Mouse (Mus musculus) cerebellum, adult 2 months (tissue): ENCODE measurements around the gene Pid1. TPM values are rescaled to one million over a fixed set of nuclear protein-coding genes. Genes with fewer than 3 reads are reported as not detected.

Source experiments
- DNase-seq, 2 experiments: peaks; one replicate each; pipeline ENCODE4 v3.0.0; 2021
- H3K27ac ChIP-seq: fragments of 200-500 bp; 2 replicates; pipeline ENCODE4 v1.5.1; 2012; ENCODE audit warnings: low read length, control low read depth, inconsistent platforms; ENCODE audit not compliant: insufficient read depth
- H3K27me3 ChIP-seq: fragments of 200-500 bp; 2 replicates; pipeline ENCODE4 v1.6.1; 2012; ENCODE audit warnings: inconsistent platforms, mild to moderate bottlenecking, low read length, moderate library complexity; ENCODE audit not compliant: control insufficient read depth, insufficient read depth
- H3K4me1 ChIP-seq: fragments of 200-500 bp; 2 replicates; pipeline ENCODE4 v1.6.1; 2011; ENCODE audit warnings: low read length; ENCODE audit not compliant: control insufficient read depth, insufficient read depth
- H3K4me3 ChIP-seq: fragments of 200-500 bp; replicated peaks from 2 replicates; pipeline ENCODE3; 2011; ENCODE audit warnings: mild to moderate bottlenecking, low read depth, low read length, control low read depth; ENCODE audit not compliant: insufficient read depth
- CTCF ChIP-seq: fragments of 200-500 bp; IDR thresholded peaks from 2 replicates; pipeline ENCODE4 v1.5.1; 2011; ENCODE audit warnings: low read depth, mild to moderate bottlenecking, control low read depth, low read length, moderate library complexity, borderline replicate concordance; ENCODE audit not compliant: insufficient read depth
- POLR2A ChIP-seq: fragments of 200-500 bp; IDR thresholded peaks from 2 replicates; pipeline ENCODE4 v1.6.1; 2011; ENCODE audit warnings: low read length, control low read depth, borderline replicate concordance; ENCODE audit not compliant: insufficient read depth
- WGBS: fragments of 180-500 bp; shearing (Covaris S2); methylation state at CpG from one replicate; pipeline ENCODE4 v1.1.7; 2018; 5-methylcytosine and 5-hydroxymethylcytosine counted together
- polyA plus RNA-seq: library from polyadenylated mRNA; depleted of rRNA; stranded (reverse); fragments of >200 nt; gene quantifications from 2 replicates; pipeline ENCODE4 v1.2.3, GENCODE M21; 2012

Gene Pid1
- polyA plus RNA-seq, 1 experiment: 26.1 TPM

DNA sequence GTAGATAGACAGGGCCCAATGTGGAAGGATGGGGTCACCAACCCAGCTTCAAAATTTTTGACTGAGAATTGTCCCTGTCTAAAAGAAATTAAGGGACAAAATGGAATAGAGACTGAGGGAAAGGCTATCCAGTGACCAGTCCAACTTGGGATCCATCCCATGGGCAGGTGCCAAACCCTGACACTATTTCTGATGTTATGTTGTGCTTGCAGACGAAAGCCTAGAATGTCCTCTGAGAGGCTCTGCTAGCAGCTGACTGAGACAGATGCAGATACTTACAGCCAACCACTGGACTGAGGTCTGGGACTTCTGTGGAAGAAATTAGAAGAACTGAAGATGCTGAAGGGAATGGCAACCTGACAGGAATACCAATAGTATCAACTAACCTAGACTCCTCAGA is 338.2 kb downstream of the Pid1 start:
- TF ChIP-seq POLR2A (no peak), CTCF (no peak)
- Histone ChIP-seq H3K4me1 (no peaks in the 10 kb centered on the region), H3K27ac (no peak overlapping the region), H3K4me3 (no peak overlapping the region), H3K27me3 (no peaks in the 10 kb centered on the region)
- DNase-seq: no peak
- 42% methylated on average over 1 of the region's 1 CpGs for WGBS

DNA sequence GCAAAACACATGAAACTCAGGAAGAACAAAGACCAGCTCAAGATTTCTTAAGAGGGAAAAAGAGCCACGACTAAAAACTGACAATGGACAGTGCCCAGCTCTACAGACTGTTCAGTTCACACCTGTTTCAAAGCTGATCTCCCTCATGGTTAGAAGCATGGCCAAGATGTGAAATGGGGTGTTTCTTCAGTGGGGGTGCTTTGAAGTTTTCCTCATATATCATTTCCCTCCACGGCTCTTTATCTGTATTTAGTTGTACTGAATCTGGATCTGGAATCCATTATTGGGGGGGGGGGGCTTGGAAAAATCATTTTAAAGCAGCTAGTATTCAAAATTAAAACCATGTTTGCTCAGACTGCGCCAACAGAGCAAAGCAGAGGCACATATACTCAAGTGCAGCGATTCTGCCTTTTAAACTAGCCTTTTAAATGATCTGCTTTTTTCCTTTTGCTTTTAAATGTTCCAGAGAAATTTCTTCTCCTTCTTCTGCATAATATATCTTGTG is 351.1 kb downstream of the Pid1 start:
- 86% methylated on average over 4 of the region's 4 CpGs for WGBS
- no peaks in the 10 kb centered on the region for H3K27me3 ChIP-seq
- no peak overlapping the region for H3K27ac ChIP-seq
- TF ChIP-seq CTCF (no peak), POLR2A (no peak)
- H3K4me1 ChIP-seq: no peaks in the 10 kb centered on the region
- no peak overlapping the region for H3K4me3 ChIP-seq
- DNase-seq: no peak

DNA sequence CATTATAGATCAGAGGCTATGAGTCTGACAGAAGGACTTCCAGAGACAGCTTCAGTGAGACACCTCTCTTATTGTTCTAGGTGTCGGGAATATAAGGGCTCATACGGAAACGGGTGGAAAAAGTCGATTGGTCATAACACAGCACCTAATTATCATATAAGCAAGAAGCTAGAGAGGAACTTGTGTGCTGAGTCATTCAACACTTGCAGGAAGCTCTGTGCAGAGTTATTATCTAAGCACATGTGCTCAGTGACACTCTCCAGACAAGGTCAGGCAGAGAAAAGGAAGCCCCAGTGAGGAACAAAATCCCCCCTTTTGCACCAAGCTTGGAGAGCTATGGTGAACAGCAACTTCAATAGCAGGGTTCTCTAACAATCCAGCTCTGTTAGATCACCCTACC is 361.4 kb downstream of the Pid1 start:
- no peak for TF ChIP-seq POLR2A
- no peak for TF ChIP-seq CTCF
- no peaks in the 10 kb centered on the region for H3K27me3 ChIP-seq
- H3K4me1 ChIP-seq: no peaks in the 10 kb centered on the region
- H3K4me3 ChIP-seq: no peak overlapping the region
- WGBS: 90% methylated on average over 4 of the region's 4 CpGs
- no peak for DNase-seq
- H3K27ac ChIP-seq: no peak overlapping the region
